Mouse (Mus musculus): ENCODE data around the gene Kdm6a. TPM values are rescaled to one million over a fixed set of nuclear protein-coding genes. Genes with fewer than 3 reads are reported as not detected.
A peak's percentile ranks its signal among the peaks of the same experiment; 100 is the strongest.

Kdm6a gene
- polyA plus RNA-seq (2016; fragmentation: Nextera tagmentation; extraction: Ambion mirVana), result 35.3 and 39.0 TPM in 2 replicates

- Histone ChIP-seq H3K27ac (replicated peaks) (peak within 1 kb of the TSS; percentile 96), H3K36me3 (no peaks in the 10 kb centered on the region), H3K4me3 (peak within 1 kb of the TSS; percentile 85), H3K4me1 (no peaks in the 10 kb centered on the region), H3K4me2 (replicated peaks) (peak within 1 kb of the TSS; percentile 58), H3K9ac (replicated peaks) (peak within 1 kb of the TSS; percentile 89), H3K27me3 (no peaks in the 10 kb centered on the region), H3K9me3 (no peaks in the 10 kb centered on the region)
- 1% methylated on average over 50 of the region's 50 CpGs for WGBS
- peak; percentile 99 for ATAC-seq (ENCODE audit: low FRiP score, low read depth)
These were observed at the start of gene Kdm6a for GRCm38 (mm10) chrX:18162192-18162857. Gene Kdm6a, plus strand, starts transcription at chrX:18162575.

- Histone ChIP-seq H3K4me2 (replicated peaks) (no peak within 1 kb of the TSS), H3K9ac (replicated peaks) (no peak within 1 kb of the TSS), H3K27me3 (no peaks in the 10 kb centered on the region), H3K27ac (replicated peaks) (no peak within 1 kb of the TSS), H3K9me3 (no peaks in the 10 kb centered on the region), H3K4me3 (no peak within 1 kb of the TSS), H3K4me1 (no peaks in the 10 kb centered on the region), H3K36me3 (no peaks in the 10 kb centered on the region)
- WGBS, result 94% methylated on average over 1 of the region's 1 CpGs
- ATAC-seq (ENCODE audit: low FRiP score, low read depth), result no peak
These were observed 16.8 kb upstream of the Kdm6a start, which contains the start of gene Dusp21 for GRCm38 (mm10) chrX:18145557-18145956. Gene Dusp21, plus strand, starts transcription at chrX:18145857.

GRCm38 (mm10) chrX:18160734-18161442 lies 1.5 kb upstream of the Kdm6a start:
- H3K4me3 ChIP-seq, result no peak overlapping the region
- no peak for ATAC-seq (ENCODE audit: low FRiP score, low read depth)
- H3K27me3 ChIP-seq, result no peaks in the 10 kb centered on the region
- peak overlapping the region; percentile 94; the same call in 1 of the 2 replicates for H3K27ac ChIP-seq (replicated peaks)
- H3K9ac ChIP-seq (replicated peaks), result no peak overlapping the region
- no peaks in the 10 kb centered on the region for H3K36me3 ChIP-seq
- 57% methylated on average over 4 of the region's 4 CpGs for WGBS
- no peaks in the 10 kb centered on the region for H3K4me1 ChIP-seq
- no peaks in the 10 kb centered on the region for H3K9me3 ChIP-seq
- peak overlapping the region; percentile 55 for H3K4me2 ChIP-seq (replicated peaks)

- peak overlapping the region; percentile 94 for H3K27ac ChIP-seq (replicated peaks)
- no peaks in the 10 kb centered on the region for H3K9me3 ChIP-seq
- peak overlapping the region; percentile 55 for H3K4me2 ChIP-seq (replicated peaks)
- no peaks in the 10 kb centered on the region for H3K36me3 ChIP-seq
- peak; percentile 76 for ATAC-seq (ENCODE audit: low FRiP score, low read depth)
- WGBS, result under 1% methylated on average over 28 of the region's 28 CpGs
- H3K4me3 ChIP-seq, result peak overlapping the region; percentile 85
- H3K9ac ChIP-seq (replicated peaks), result peak overlapping the region; percentile 70
- H3K4me1 ChIP-seq, result no peaks in the 10 kb centered on the region
- H3K27me3 ChIP-seq, result no peaks in the 10 kb centered on the region
These were observed 581 bp upstream of the Kdm6a start for GRCm38 (mm10) chrX:18161796-18162191.

- Histone ChIP-seq H3K27me3 (no peaks in the 10 kb centered on the region), H3K4me2 (replicated peaks) (peak overlapping the region; percentile 58), H3K4me3 (peak overlapping the region; percentile 85), H3K4me1 (no peaks in the 10 kb centered on the region), H3K9ac (replicated peaks) (peak overlapping the region; percentile 89), H3K36me3 (no peaks in the 10 kb centered on the region), H3K9me3 (no peaks in the 10 kb centered on the region), H3K27ac (replicated peaks) (peak overlapping the region; percentile 96)
- peak; percentile 6; the same call in 1 of the 2 replicates for ATAC-seq (ENCODE audit: low FRiP score, low read depth)
- WGBS, result under 1% methylated on average over 84 of the region's 95 CpGs
These were observed 721 bp downstream of the Kdm6a start for GRCm38 (mm10) chrX:18162861-18163731.

- Histone ChIP-seq H3K9ac (replicated peaks) (peak overlapping the region; percentile 89), H3K4me2 (replicated peaks) (peak overlapping the region; percentile 58), H3K4me1 (no peaks in the 10 kb centered on the region), H3K27me3 (no peaks in the 10 kb centered on the region), H3K4me3 (peak overlapping the region; percentile 85), H3K36me3 (no peaks in the 10 kb centered on the region), H3K9me3 (no peaks in the 10 kb centered on the region), H3K27ac (replicated peaks) (peak overlapping the region; percentile 96)
- WGBS, result 1% methylated on average over 10 of the region's 10 CpGs
- ATAC-seq (ENCODE audit: low FRiP score, low read depth), result no peak
These were observed 1.7 kb downstream of the Kdm6a start for GRCm38 (mm10) chrX:18163917-18164624.

GRCm38 (mm10) chrX:18165121-18165520 lies 2.7 kb downstream of the Kdm6a start:
- 78% methylated on average over 2 of the region's 2 CpGs for WGBS
- Histone ChIP-seq H3K9me3 (no peaks in the 10 kb centered on the region), H3K4me3 (peak overlapping the region; percentile 85; the same call in 1 of the 2 replicates), H3K27ac (replicated peaks) (no peak overlapping the region), H3K4me1 (no peaks in the 10 kb centered on the region), H3K9ac (replicated peaks) (no peak overlapping the region), H3K27me3 (no peaks in the 10 kb centered on the region), H3K4me2 (replicated peaks) (peak overlapping the region; percentile 58; the same call in 1 of the 2 replicates), H3K36me3 (no peaks in the 10 kb centered on the region)
- ATAC-seq (ENCODE audit: low FRiP score, low read depth), result no peak

GRCm38 (mm10) chrX:18166961-18167360 lies 4.6 kb downstream of the Kdm6a start:
- Histone ChIP-seq H3K4me1 (no peaks in the 10 kb centered on the region), H3K4me3 (no peak overlapping the region), H3K9me3 (no peaks in the 10 kb centered on the region), H3K27me3 (no peaks in the 10 kb centered on the region), H3K4me2 (replicated peaks) (no peak overlapping the region), H3K27ac (replicated peaks) (no peak overlapping the region), H3K36me3 (no peaks in the 10 kb centered on the region), H3K9ac (replicated peaks) (no peak overlapping the region)
- no peak for ATAC-seq (ENCODE audit: low FRiP score, low read depth)
- WGBS, result 89% methylated on average over 3 of the region's 3 CpGs

- WGBS, result 100% methylated on average over 1 of the region's 1 CpGs
- H3K9ac ChIP-seq (replicated peaks), result no peak overlapping the region
These were observed 6.6 kb downstream of the Kdm6a start for GRCm38 (mm10) chrX:18168940-18169339.

GRCm38 (mm10) chrX:18174831-18175230 lies 12.5 kb downstream of the Kdm6a start:
- Histone ChIP-seq H3K4me3 (no peak overlapping the region), H3K9me3 (no peaks in the 10 kb centered on the region), H3K4me2 (replicated peaks) (no peak overlapping the region), H3K36me3 (no peaks in the 10 kb centered on the region), H3K27ac (replicated peaks) (no peak overlapping the region), H3K4me1 (no peaks in the 10 kb centered on the region), H3K9ac (replicated peaks) (no peak overlapping the region), H3K27me3 (no peaks in the 10 kb centered on the region)
- no peak for ATAC-seq (ENCODE audit: low FRiP score, low read depth)
- 66% methylated on average over 4 of the region's 4 CpGs for WGBS

More at GRCm38 (mm10) chrX:18168940-18169339, 6.6 kb downstream of the Kdm6a start:
- Histone ChIP-seq H3K4me2 (replicated peaks) (no peak overlapping the region), H3K4me1 (no peaks in the 10 kb centered on the region), H3K27me3 (no peaks in the 10 kb centered on the region), H3K27ac (replicated peaks) (no peak overlapping the region), H3K36me3 (no peaks in the 10 kb centered on the region), H3K9me3 (no peaks in the 10 kb centered on the region), H3K4me3 (no peak overlapping the region)
- ATAC-seq (ENCODE audit: low FRiP score, low read depth), result no peak

GRCm38 (mm10) chrX:18177803-18178202 lies 15.4 kb downstream of the Kdm6a start:
- Histone ChIP-seq H3K4me1 (no peaks in the 10 kb centered on the region), H3K27ac (replicated peaks) (no peak overlapping the region), H3K27me3 (no peaks in the 10 kb centered on the region), H3K4me2 (replicated peaks) (no peak overlapping the region), H3K4me3 (no peak overlapping the region), H3K36me3 (no peaks in the 10 kb centered on the region), H3K9ac (replicated peaks) (no peak overlapping the region), H3K9me3 (no peaks in the 10 kb centered on the region)
- no peak for ATAC-seq (ENCODE audit: low FRiP score, low read depth)
- WGBS, result 83% methylated on average over 4 of the region's 4 CpGs
